Mouse (Mus musculus) midbrain, embryonic 11.5 days (tissue): ENCODE measurements around the gene Mpzl1. TPM values are rescaled to one million over a fixed set of nuclear protein-coding genes. Genes with fewer than 3 reads are reported as not detected.

Experiments
- ATAC-seq: fragments of 200-750 bp; cut with Nextera tagmentation; 2 replicates; pipeline ENCODE4 v1.8.0; 2017; ENCODE audit warnings: moderate TSS enrichment, moderate library complexity; ENCODE audit not compliant: low FRiP score
- DNase-seq: peaks from one replicate; pipeline ENCODE4 v3.0.0; 2015; ENCODE audit warnings: low spot score; ENCODE audit errors: missing footprints
- H3K27ac ChIP-seq: fragments of 300-500 bp; sonication (generic); 2 replicates; pipeline ENCODE4 v1.5.1; 2014; ENCODE audit warnings: low read depth, low read length
- H3K27me3 ChIP-seq: fragments of 300-500 bp; sonication (generic); 2 replicates; pipeline ENCODE4 v1.6.1; 2014; ENCODE audit warnings: mild to moderate bottlenecking, low read length, moderate library complexity, mixed read lengths; ENCODE audit not compliant: control insufficient read depth, insufficient read depth
- H3K36me3 ChIP-seq: fragments of 300-500 bp; sonication (generic); 2 replicates; pipeline ENCODE4 v1.6.1; 2014; ENCODE audit warnings: mild to moderate bottlenecking, low read length, moderate library complexity, mixed read lengths; ENCODE audit not compliant: control insufficient read depth, insufficient read depth
- H3K4me1 ChIP-seq: fragments of 300-500 bp; sonication (generic); 2 replicates; pipeline ENCODE4 v1.6.1; 2014; ENCODE audit warnings: low read length; ENCODE audit not compliant: control insufficient read depth, insufficient read depth
- H3K4me2 ChIP-seq: fragments of 300-500 bp; sonication (generic); 2 replicates; pipeline ENCODE4 v1.6.1; 2014; ENCODE audit warnings: mild to moderate bottlenecking, moderate library complexity
- H3K4me3 ChIP-seq: fragments of 300-500 bp; sonication (generic); 2 replicates; pipeline ENCODE4 v1.5.1; 2014; ENCODE audit warnings: low read depth, low read length
- H3K9ac ChIP-seq: fragments of 300-500 bp; sonication (generic); 2 replicates; pipeline ENCODE4 v1.6.1; 2014; ENCODE audit warnings: low read length
- H3K9me3 ChIP-seq: fragments of 300-500 bp; sonication (generic); 2 replicates; pipeline ENCODE4 v1.6.1; 2016; ENCODE audit warnings: low read length; ENCODE audit not compliant: control insufficient read depth
- WGBS: fragments of 180-500 bp; shearing (Covaris S2); extraction: QIAGEN DNeasy Blood & Tissue Kit; methylation state at CpG from one replicate; pipeline ENCODE4 v1.1.7; 2014; 5-methylcytosine and 5-hydroxymethylcytosine counted together
- polyA plus RNA-seq: library from polyadenylated mRNA; unstranded; fragments of >200 nt; fragmentation: Nextera tagmentation; extraction: Ambion mirVana; gene quantifications from 2 replicates; pipeline ENCODE4 v1.2.1, GENCODE M21; 2014

Mpzl1 gene
- polyA plus RNA-seq, 1 experiment from 2014 or later = 141 TPM

- Histone ChIP-seq H3K4me2 (no peak overlapping the region), H3K36me3 (no peaks in the 10 kb centered on the region), H3K4me1 (no peaks in the 10 kb centered on the region), H3K9ac (no peak overlapping the region), H3K27me3 (no peaks in the 10 kb centered on the region), H3K27ac (no peak overlapping the region), H3K9me3 (no peaks in the 10 kb centered on the region), H3K4me3 (no peak overlapping the region)
- WGBS = 90% methylated on average over 9 of the region's 9 CpGs
- DNase-seq (no peak), ATAC-seq (no peak)
These were observed 40.8 kb upstream of the Mpzl1 start for GRCm38 (mm10) chr1:165675167-165675566.

- Histone ChIP-seq H3K27me3 (no peaks in the 10 kb centered on the region), H3K9ac (no peak overlapping the region), H3K4me1 (no peaks in the 10 kb centered on the region), H3K27ac (no peak overlapping the region), H3K9me3 (no peaks in the 10 kb centered on the region), H3K36me3 (no peaks in the 10 kb centered on the region), H3K4me2 (no peak overlapping the region), H3K4me3 (no peak overlapping the region)
- 75% methylated on average over 9 of the region's 9 CpGs for whole genome bisulfite sequencing
- no peak for DNase-seq
- no peak for ATAC-seq
These were observed 38.0 kb upstream of the Mpzl1 start for GRCm38 (mm10) chr1:165672355-165672754.

- Histone ChIP-seq H3K27ac (no peak overlapping the region), H3K36me3 (no peaks in the 10 kb centered on the region), H3K4me1 (no peaks in the 10 kb centered on the region), H3K27me3 (no peaks in the 10 kb centered on the region), H3K9me3 (no peaks in the 10 kb centered on the region), H3K4me2 (no peak overlapping the region), H3K4me3 (no peak overlapping the region), H3K9ac (no peak overlapping the region)
- ATAC-seq (no peak), DNase-seq (no peak)
- 84% methylated on average over 6 of the region's 6 CpGs for WGBS
These were observed 35.7 kb upstream of the Mpzl1 start for GRCm38 (mm10) chr1:165670056-165670455.

DNA sequence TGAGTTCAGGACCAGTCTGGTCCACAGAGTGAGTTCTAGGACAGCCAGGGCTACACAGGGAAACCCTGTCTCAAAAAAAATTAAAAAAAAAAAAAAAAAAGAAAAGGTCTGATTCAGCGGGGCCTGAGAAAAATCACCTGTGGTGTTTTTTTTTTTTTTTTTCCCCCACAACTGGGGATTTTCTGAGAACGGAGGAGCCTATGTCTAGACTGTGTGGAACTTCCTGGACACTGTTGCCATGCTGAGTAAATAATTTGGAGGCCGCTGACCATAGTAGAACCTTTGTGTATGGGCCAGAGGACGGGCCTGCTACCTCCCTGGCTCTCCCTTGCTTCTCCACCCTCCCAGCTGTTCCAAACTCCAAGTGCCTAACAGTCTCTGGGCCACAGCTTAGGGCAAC is 34.6 kb upstream of the Mpzl1 start:
- no peak overlapping the region for H3K4me3 ChIP-seq
- H3K9ac ChIP-seq = no peak overlapping the region
- no peak overlapping the region for H3K27ac ChIP-seq
- no peak overlapping the region for H3K4me2 ChIP-seq
- no peak for ATAC-seq
- no peaks in the 10 kb centered on the region for H3K9me3 ChIP-seq
- WGBS = 85% methylated on average over 4 of the region's 4 CpGs
- H3K4me1 ChIP-seq = no peaks in the 10 kb centered on the region
- no peaks in the 10 kb centered on the region for H3K27me3 ChIP-seq
- DNase-seq = no peak
- H3K36me3 ChIP-seq = no peaks in the 10 kb centered on the region

GRCm38 (mm10) chr1:165667380-165667779 is 33.0 kb upstream of the Mpzl1 start:
- ATAC-seq (no peak), DNase-seq (no peak)
- H3K9me3 ChIP-seq = no peaks in the 10 kb centered on the region
- H3K27ac ChIP-seq = no peak overlapping the region
- peaks cover 7% of the 10 kb centered on the region for H3K4me1 ChIP-seq
- no peaks in the 10 kb centered on the region for H3K27me3 ChIP-seq
- H3K4me2 ChIP-seq = no peak overlapping the region
- whole genome bisulfite sequencing = 61% methylated on average over 13 of the region's 13 CpGs
- H3K9ac ChIP-seq = no peak overlapping the region
- no peak overlapping the region for H3K4me3 ChIP-seq
- H3K36me3 ChIP-seq = no peaks in the 10 kb centered on the region

- Histone ChIP-seq H3K9me3 (no peaks in the 10 kb centered on the region), H3K27me3 (no peaks in the 10 kb centered on the region), H3K9ac (no peak overlapping the region), H3K27ac (no peak overlapping the region), H3K4me1 (peaks cover 7% of the 10 kb centered on the region), H3K4me3 (no peak overlapping the region), H3K4me2 (no peak overlapping the region), H3K36me3 (no peaks in the 10 kb centered on the region)
- WGBS = 94% methylated on average over 6 of the region's 6 CpGs
- DNase-seq (no peak), ATAC-seq (no peak)
These were observed 32.6 kb upstream of the Mpzl1 start for GRCm38 (mm10) chr1:165666944-165667343.

DNA sequence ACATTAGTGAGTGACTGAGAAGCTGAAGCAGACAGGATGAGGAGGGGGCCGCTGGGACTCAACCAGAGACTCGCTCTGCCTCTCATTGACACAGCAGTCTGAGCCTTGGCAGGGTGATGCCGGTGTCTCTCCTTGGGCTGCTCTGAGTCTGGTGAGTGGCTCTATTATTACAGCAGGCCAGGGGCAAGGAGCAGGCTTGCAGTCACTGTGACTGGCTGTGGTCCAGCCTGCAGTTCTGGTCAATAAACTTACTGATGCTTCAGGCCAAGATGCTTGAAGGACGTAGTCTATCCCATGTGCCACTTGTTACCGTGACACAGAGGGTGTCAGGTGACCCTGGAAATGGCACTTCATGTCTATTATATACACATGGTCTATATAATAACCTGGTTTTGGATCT is 31.4 kb upstream of the Mpzl1 start:
- Histone ChIP-seq H3K4me3 (no peak overlapping the region), H3K27ac (no peak overlapping the region), H3K4me1 (peaks cover 7% of the 10 kb centered on the region), H3K27me3 (no peaks in the 10 kb centered on the region), H3K4me2 (no peak overlapping the region), H3K36me3 (no peaks in the 10 kb centered on the region), H3K9ac (no peak overlapping the region), H3K9me3 (no peaks in the 10 kb centered on the region)
- DNase-seq (no peak), ATAC-seq (no peak)
- WGBS = 87% methylated on average over 5 of the region's 5 CpGs

DNA sequence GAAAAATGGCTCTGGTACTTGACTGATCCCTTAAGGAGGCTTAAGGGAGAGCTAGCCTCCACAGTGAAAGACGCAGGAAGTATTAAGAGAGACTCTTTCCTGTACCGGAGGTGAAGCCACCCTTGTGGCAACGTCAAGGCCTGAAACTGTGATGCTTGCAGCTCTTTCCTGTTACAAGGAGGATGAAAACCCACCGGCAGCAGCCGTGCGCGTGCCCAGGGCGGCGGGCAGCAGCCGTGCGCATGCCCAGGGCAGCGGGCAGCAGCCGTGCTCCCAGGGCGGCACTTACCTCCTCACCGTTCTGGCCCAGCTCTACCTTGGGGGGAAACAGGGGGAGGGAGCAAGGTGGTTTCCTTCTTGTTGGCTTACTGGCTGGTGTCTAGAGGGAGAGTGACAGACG is 28.9 kb upstream of the Mpzl1 start:
- 78% methylated on average over 16 of the region's 16 CpGs for WGBS
- H3K4me1 ChIP-seq = peaks cover 7% of the 10 kb centered on the region
- H3K4me2 ChIP-seq = no peak overlapping the region
- no peaks in the 10 kb centered on the region for H3K27me3 ChIP-seq
- H3K36me3 ChIP-seq = no peaks in the 10 kb centered on the region
- no peaks in the 10 kb centered on the region for H3K9me3 ChIP-seq
- no peak overlapping the region for H3K27ac ChIP-seq
- H3K4me3 ChIP-seq = no peak overlapping the region
- ATAC-seq = no peak
- no peak overlapping the region for H3K9ac ChIP-seq
- DNase-seq = no peak

DNA sequence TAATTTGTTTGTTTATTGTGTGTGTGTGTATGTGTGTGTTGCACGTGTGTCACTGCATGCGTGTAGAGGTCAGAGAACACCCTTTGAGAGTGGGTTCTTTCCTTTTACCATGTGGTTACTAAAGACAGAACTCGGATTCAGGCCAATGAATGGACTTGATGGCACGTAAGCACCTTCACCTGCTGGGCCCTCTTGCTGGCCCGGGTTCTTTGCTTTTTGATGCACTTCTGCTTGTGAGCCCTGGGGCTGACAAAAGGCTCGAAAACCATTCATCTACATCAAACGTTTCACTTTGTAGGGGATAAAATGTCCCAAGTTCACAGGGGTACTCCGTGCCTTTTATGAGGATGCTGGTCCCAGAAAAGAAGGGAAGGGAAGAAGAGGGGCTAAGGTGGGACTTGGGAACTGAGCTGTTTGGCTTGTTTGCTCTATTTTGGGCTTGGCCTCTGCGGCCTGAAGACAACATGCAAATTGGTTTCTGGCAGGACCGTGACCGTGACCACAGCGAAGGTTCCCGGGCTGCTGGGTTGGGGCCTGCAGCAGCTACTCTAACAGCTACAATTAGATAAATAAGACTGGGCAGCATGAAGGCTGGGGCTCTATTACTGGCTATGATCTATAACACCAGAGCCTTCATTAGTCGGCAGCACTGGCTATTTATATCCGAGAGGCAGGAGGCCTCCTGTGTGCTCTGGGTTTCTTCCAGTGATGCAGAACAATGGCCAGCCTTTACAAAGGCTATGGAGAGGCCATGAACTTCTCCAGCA is 28.3 kb upstream of the Mpzl1 start:
- Histone ChIP-seq H3K9ac (no peak overlapping the region), H3K27me3 (no peaks in the 10 kb centered on the region), H3K4me2 (no peak overlapping the region), H3K27ac (no peak overlapping the region), H3K36me3 (no peaks in the 10 kb centered on the region), H3K4me3 (no peak overlapping the region), H3K9me3 (no peaks in the 10 kb centered on the region), H3K4me1 (peaks cover 7% of the 10 kb centered on the region)
- ATAC-seq = no peak
- no peak for DNase-seq
- WGBS = 55% methylated on average over 15 of the region's 15 CpGs
